Mouse (Mus musculus) embryo, embryonic 9.5 days (tissue): ENCODE measurements at regions not wholly inside any gene's neighbourhood (a gene's known extent, or its start where the extent isn't known, plus 50 kb on each side); places are given as distances from the start of the nearest gene placed in this dataset.
A peak's percentile ranks its signal among the peaks of the same experiment; 100 is the strongest.

ENCODE experiments used
- DNase-seq: peaks from one replicate; pipeline ENCODE4 v3.0.0-alpha.2; 2017; ENCODE audit errors: extremely low spot score

DNA sequence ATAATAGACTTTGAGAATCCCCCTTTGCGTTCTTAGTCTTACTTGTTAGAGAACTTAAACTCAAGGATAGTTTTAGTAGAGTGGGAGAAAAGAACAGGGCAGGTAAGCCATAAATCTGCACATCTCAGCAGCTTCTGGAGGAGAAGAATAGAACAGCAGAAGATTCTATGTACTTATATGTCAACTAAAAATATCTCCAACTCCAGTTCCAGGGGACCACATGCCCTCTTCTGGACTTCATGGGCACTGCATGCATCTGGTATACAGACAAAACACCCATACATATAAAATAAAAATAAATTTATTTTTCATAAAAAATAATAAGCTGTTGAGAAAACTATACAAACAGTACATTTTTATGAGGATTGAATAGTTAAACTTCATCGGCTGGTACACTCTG, 196.4 kb downstream of the Mettl4 start:
- peak; percentile 8 for DNase-seq

DNA sequence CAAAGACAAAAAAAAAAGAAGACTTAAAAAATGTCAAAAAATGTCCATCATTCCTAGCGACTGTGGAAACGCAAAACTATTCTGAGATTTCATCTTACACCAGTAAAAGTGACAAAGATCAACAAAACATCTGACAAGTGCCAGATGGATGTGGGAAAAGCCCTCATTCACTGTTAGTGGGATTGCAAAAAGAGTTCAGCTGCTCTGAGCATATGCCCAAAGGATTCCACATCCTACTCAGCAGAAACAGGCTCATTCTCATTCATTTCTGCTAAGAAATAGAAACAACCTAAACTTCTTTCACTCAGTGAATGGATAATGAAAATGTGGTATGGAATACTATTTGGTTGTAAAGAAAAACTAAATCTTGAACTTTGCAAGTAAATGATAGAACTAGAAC, 221.1 kb downstream of the Mettl4 start:
- no peak for DNase-seq
